Mouse (Mus musculus) bone marrow macrophage, adult 2 months (primary cell): ENCODE results near the gene Cnnm1. TPM values are rescaled to one million over a fixed set of nuclear protein-coding genes. Genes with fewer than 3 reads are reported as not detected.

Source experiments
- H3K27ac ChIP-seq: 2 replicates; pipeline ENCODE4 v1.5.1; 2012; ENCODE audit warnings: low read depth, low read length; ENCODE audit not compliant: insufficient read depth
- H3K4me1 ChIP-seq: 2 replicates; pipeline ENCODE4 v1.6.1; 2012; ENCODE audit warnings: low read length; ENCODE audit not compliant: control insufficient read depth, insufficient read depth
- H3K4me3 ChIP-seq: 2 replicates; pipeline ENCODE4 v1.5.1; 2012; ENCODE audit warnings: mild to moderate bottlenecking, low read length, moderate library complexity; ENCODE audit not compliant: insufficient read depth
- CTCF ChIP-seq: IDR thresholded peaks from 2 replicates; pipeline ENCODE4 v1.5.1; 2012; ENCODE audit warnings: low read depth, mild to moderate bottlenecking, low read length, moderate library complexity
- POLR2A ChIP-seq: IDR thresholded peaks from 2 replicates; pipeline ENCODE4 v1.6.1; 2012; ENCODE audit warnings: mild to moderate bottlenecking, low read depth, low read length, borderline replicate concordance
- polyA plus RNA-seq: library from polyadenylated mRNA; stranded (reverse); fragments of >200 nt; gene quantifications from 2 replicates; pipeline ENCODE4 v1.2.4, GENCODE M21; 2012; ENCODE audit not compliant: missing spikeins, insufficient read depth, insufficient read length

Gene Cnnm1
- not detected in 2 replicates for polyA plus RNA-seq

- no peak for TF ChIP-seq POLR2A
- no peak for TF ChIP-seq CTCF
- H3K27ac ChIP-seq: no peak within 1 kb of the TSS
- H3K4me3 ChIP-seq: peak within 1 kb of the TSS; percentile 44
- H3K4me1 ChIP-seq: no peaks in the 10 kb centered on the region
Observed at GRCm38 (mm10) chr19:43440112-43440737, at the start of gene Cnnm1. Gene Cnnm1, plus strand, starts transcription at chr19:43440436.

- no peak for TF ChIP-seq CTCF
- TF ChIP-seq POLR2A: no peak
- Histone ChIP-seq H3K4me3 (no peak overlapping the region), H3K27ac (no peak overlapping the region), H3K4me1 (no peaks in the 10 kb centered on the region)
Observed at GRCm38 (mm10) chr19:43396327-43396726, 43.9 kb upstream of the Cnnm1 start.

GRCm38 (mm10) chr19:43407181-43407580, 33.1 kb upstream of the Cnnm1 start:
- H3K4me1 ChIP-seq: no peaks in the 10 kb centered on the region
- no peak overlapping the region for H3K27ac ChIP-seq
- TF ChIP-seq POLR2A (no peak), CTCF (no peak)
- H3K4me3 ChIP-seq: no peak overlapping the region

GRCm38 (mm10) chr19:43415565-43415964, 24.7 kb upstream of the Cnnm1 start:
- TF ChIP-seq POLR2A (no peak), CTCF (no peak)

GRCm38 (mm10) chr19:43420506-43420905, 19.7 kb upstream of the Cnnm1 start:
- Histone ChIP-seq H3K27ac (no peak overlapping the region), H3K4me3 (no peak overlapping the region), H3K4me1 (no peaks in the 10 kb centered on the region)
- TF ChIP-seq CTCF (no peak), POLR2A (no peak)

More at GRCm38 (mm10) chr19:43415565-43415964, 24.7 kb upstream of the Cnnm1 start:
- H3K4me3 ChIP-seq: no peak overlapping the region
- no peak overlapping the region for H3K27ac ChIP-seq
- no peaks in the 10 kb centered on the region for H3K4me1 ChIP-seq

GRCm38 (mm10) chr19:43424082-43424481, 16.2 kb upstream of the Cnnm1 start:
- H3K27ac ChIP-seq: no peak overlapping the region
- H3K4me3 ChIP-seq: no peak overlapping the region
- no peaks in the 10 kb centered on the region for H3K4me1 ChIP-seq
- no peak for TF ChIP-seq POLR2A
- TF ChIP-seq CTCF: no peak

- Histone ChIP-seq H3K27ac (no peak overlapping the region), H3K4me1 (no peaks in the 10 kb centered on the region), H3K4me3 (no peak overlapping the region)
- TF ChIP-seq CTCF (no peak), POLR2A (no peak)
Observed at GRCm38 (mm10) chr19:43427446-43428224, 12.6 kb upstream of the Cnnm1 start.

GRCm38 (mm10) chr19:43439246-43439645, 990 bp upstream of the Cnnm1 start:
- Histone ChIP-seq H3K27ac (no peak overlapping the region), H3K4me3 (no peak overlapping the region), H3K4me1 (no peaks in the 10 kb centered on the region)
- TF ChIP-seq CTCF: no peak

- Histone ChIP-seq H3K4me1 (no peaks in the 10 kb centered on the region), H3K27ac (no peak overlapping the region), H3K4me3 (peak overlapping the region; percentile 44)
- TF ChIP-seq CTCF (no peak), POLR2A (no peak)
Observed at GRCm38 (mm10) chr19:43440768-43441660, 778 bp downstream of the Cnnm1 start.
